Mouse (Mus musculus) stomach, postnatal 0 days (tissue): ENCODE measurements around the gene Plekhd1. TPM values are rescaled to one million over a fixed set of nuclear protein-coding genes. Genes with fewer than 3 reads are reported as not detected.

ENCODE experiments used
- ATAC-seq: fragments of 200-750 bp; cut with Nextera tagmentation; 2 replicates; pipeline ENCODE4 v1.8.0; 2017; ENCODE audit not compliant: low FRiP score, low TSS enrichment
- DNase-seq: peaks from one replicate; pipeline ENCODE4 v3.0.0-alpha.2; 2016; ENCODE audit warnings: low spot score
- H3K27ac ChIP-seq: fragments of 300-500 bp; sonication (generic); replicated peaks from 2 replicates; pipeline ENCODE4 v1.5.1; 2014; ENCODE audit warnings: mild to moderate bottlenecking, control low read depth
- H3K27me3 ChIP-seq: fragments of 300-500 bp; sonication (generic); 2 replicates; pipeline ENCODE4 v1.6.1; 2014; ENCODE audit warnings: low read length; ENCODE audit not compliant: control insufficient read depth, insufficient read depth
- H3K36me3 ChIP-seq: fragments of 300-500 bp; sonication (generic); 2 replicates; pipeline ENCODE4 v1.6.1; 2014; ENCODE audit warnings: low read length, mixed read lengths; ENCODE audit not compliant: control insufficient read depth, insufficient read depth
- H3K4me1 ChIP-seq: fragments of 300-500 bp; sonication (generic); replicated peaks from 2 replicates; pipeline ENCODE4 v1.6.1; 2014; ENCODE audit warnings: antibody characterized with exemption; ENCODE audit not compliant: control insufficient read depth, insufficient read depth
- H3K4me2 ChIP-seq: fragments of 300-500 bp; sonication (generic); replicated peaks from 2 replicates; pipeline ENCODE4 v1.6.1; 2014; ENCODE audit warnings: low read depth, mild to moderate bottlenecking, control low read depth, moderate library complexity
- H3K4me3 ChIP-seq: fragments of 300-500 bp; sonication (generic); 2 replicates; pipeline ENCODE4 v1.5.1; 2014; ENCODE audit warnings: low read depth, low read length, control low read depth
- H3K9ac ChIP-seq: fragments of 300-500 bp; sonication (generic); 2 replicates; pipeline ENCODE4 v1.6.1; 2014; ENCODE audit warnings: mild to moderate bottlenecking, low read length, control low read depth, mixed read lengths
- H3K9me3 ChIP-seq: fragments of 300-500 bp; sonication (generic); 2 replicates; pipeline ENCODE4 v1.6.1; 2016; ENCODE audit warnings: low read length; ENCODE audit not compliant: control insufficient read depth
- CTCF ChIP-seq: IDR thresholded peaks from 2 replicates; pipeline ENCODE4 v1.5.1; 2016; ENCODE audit warnings: antibody characterized with exemption, low read depth, mild to moderate bottlenecking, moderate library complexity
- EP300 ChIP-seq: optimal IDR thresholded peaks from 2 replicates; pipeline ENCODE3; 2016; ENCODE audit warnings: antibody characterized with exemption
- WGBS: fragments of 180-500 bp; shearing (Covaris S2); extraction: QIAGEN DNeasy Blood & Tissue Kit; methylation state at CpG from one replicate; pipeline ENCODE4 v1.1.7; 2014; 5-methylcytosine and 5-hydroxymethylcytosine counted together
- polyA plus RNA-seq: library from polyadenylated mRNA; unstranded; fragments of >200 nt; fragmentation: Nextera tagmentation; extraction: Ambion mirVana; gene quantifications from 2 replicates; pipeline ENCODE4 v1.2.1, GENCODE M21; 2015

Gene Plekhd1
- polyA plus RNA-seq, 1 experiment from 2014 or later, result 2.3 TPM

- Histone ChIP-seq H3K27me3 (no peaks in the 10 kb centered on the region), H3K4me2 (no peak overlapping the region), H3K9me3 (no peaks in the 10 kb centered on the region), H3K4me1 (no peaks in the 10 kb centered on the region), H3K9ac (no peak overlapping the region), H3K4me3 (no peak overlapping the region), H3K27ac (no peak overlapping the region), H3K36me3 (peaks cover 6% of the 10 kb centered on the region)
- peak; percentile 91 for TF ChIP-seq CTCF
- no peak for TF ChIP-seq EP300
- WGBS, result 8% methylated on average over 3 of the region's 3 CpGs
- DNase-seq (peak; percentile 78), ATAC-seq (peak; percentile 70; the same call in 1 of the 2 replicates)
These were observed 19.2 kb upstream of the Plekhd1 start for GRCm38 (mm10) chr12:80673170-80673569.

- H3K27ac ChIP-seq, result no peak overlapping the region
- H3K36me3 ChIP-seq, result peaks cover 5% of the 10 kb centered on the region; the same call in 1 of the 2 replicates
- H3K4me1 ChIP-seq, result no peaks in the 10 kb centered on the region
- DNase-seq (peak; percentile 44), ATAC-seq (peak; percentile 32; the same call in 1 of the 2 replicates)
- no peak overlapping the region for H3K4me2 ChIP-seq
- no peaks in the 10 kb centered on the region for H3K9me3 ChIP-seq
- TF ChIP-seq CTCF, result peak; percentile 84
- no peak for TF ChIP-seq EP300
- H3K27me3 ChIP-seq, result no peaks in the 10 kb centered on the region
- 79% methylated on average over 1 of the region's 1 CpGs for WGBS
- no peak overlapping the region for H3K9ac ChIP-seq
- no peak overlapping the region for H3K4me3 ChIP-seq
These were observed 11.1 kb upstream of the Plekhd1 start for GRCm38 (mm10) chr12:80681340-80681739.

- no peak for DNase-seq
- ATAC-seq, result no peak
- WGBS, result 78% methylated on average over 3 of the region's 3 CpGs
These were observed 8.8 kb upstream of the Plekhd1 start for GRCm38 (mm10) chr12:80683554-80683953.

GRCm38 (mm10) chr12:80684316-80684715 lies 8.1 kb upstream of the Plekhd1 start:
- H3K4me2 ChIP-seq, result no peak overlapping the region
- no peaks in the 10 kb centered on the region for H3K27me3 ChIP-seq
- DNase-seq (no peak), ATAC-seq (no peak)
- 86% methylated on average over 3 of the region's 3 CpGs for WGBS
- no peak overlapping the region for H3K4me3 ChIP-seq
- no peak overlapping the region for H3K27ac ChIP-seq
- no peaks in the 10 kb centered on the region for H3K36me3 ChIP-seq
- H3K4me1 ChIP-seq, result no peaks in the 10 kb centered on the region
- TF ChIP-seq CTCF (no peak), EP300 (no peak)
- no peaks in the 10 kb centered on the region for H3K9me3 ChIP-seq
- H3K9ac ChIP-seq, result no peak overlapping the region

More at GRCm38 (mm10) chr12:80683554-80683953, 8.8 kb upstream of the Plekhd1 start:
- no peaks in the 10 kb centered on the region for H3K9me3 ChIP-seq
- no peak overlapping the region for H3K27ac ChIP-seq
- H3K36me3 ChIP-seq, result 0 out of 2 replicates have a peak, but pooled peaks cover 3% of the 10 kb centered on the region
- H3K4me1 ChIP-seq, result no peaks in the 10 kb centered on the region
- no peaks in the 10 kb centered on the region for H3K27me3 ChIP-seq
- no peak overlapping the region for H3K9ac ChIP-seq
- TF ChIP-seq CTCF (no peak), EP300 (no peak)
- no peak overlapping the region for H3K4me3 ChIP-seq
- no peak overlapping the region for H3K4me2 ChIP-seq

- no peaks in the 10 kb centered on the region for H3K36me3 ChIP-seq
- DNase-seq (no peak), ATAC-seq (no peak; the same call in 1 of the 2 replicates)
- 0 out of 2 replicates have a peak, but pooled peaks cover 2% of the 10 kb centered on the region for H3K4me1 ChIP-seq
- WGBS, result 31% methylated on average over 10 of the region's 10 CpGs
- no peak overlapping the region for H3K27ac ChIP-seq
- no peaks in the 10 kb centered on the region for H3K27me3 ChIP-seq
- H3K4me2 ChIP-seq, result peak overlapping the region; percentile 29; the same call in 1 of the 2 replicates
- TF ChIP-seq CTCF (no peak), EP300 (no peak)
- no peak overlapping the region for H3K9ac ChIP-seq
- H3K4me3 ChIP-seq, result no peak overlapping the region
- no peaks in the 10 kb centered on the region for H3K9me3 ChIP-seq
These were observed 4.6 kb upstream of the Plekhd1 start for GRCm38 (mm10) chr12:80687788-80688211.

GRCm38 (mm10) chr12:80689696-80690095 lies 2.7 kb upstream of the Plekhd1 start:
- 0 out of 2 replicates have a peak, but pooled peaks cover 2% of the 10 kb centered on the region for H3K4me1 ChIP-seq
- H3K9me3 ChIP-seq, result no peaks in the 10 kb centered on the region
- 62% methylated on average over 5 of the region's 5 CpGs for WGBS
- H3K9ac ChIP-seq, result no peak overlapping the region
- no peak overlapping the region for H3K4me2 ChIP-seq
- no peak for ATAC-seq
- H3K4me3 ChIP-seq, result no peak overlapping the region
- H3K27ac ChIP-seq, result no peak overlapping the region
- DNase-seq, result no peak
- no peaks in the 10 kb centered on the region for H3K36me3 ChIP-seq
- no peaks in the 10 kb centered on the region for H3K27me3 ChIP-seq
- TF ChIP-seq CTCF (no peak), EP300 (no peak)
